Mouse (Mus musculus): ENCODE measurements at regions not wholly inside any gene's neighbourhood (a gene's known extent, or its start where the extent isn't known, plus 50 kb on each side); places are given as distances from the start of the nearest gene placed in this dataset.

- Histone ChIP-seq H3K4me2 (no peak overlapping the region), H3K4me1 (ENCODE audit: control insufficient read depth, insufficient read depth, low read length) (peaks cover 18% of the 10 kb centered on the region), H3K4me3 (ENCODE audit: low read depth, low read length) (no peak overlapping the region), H3K9ac (ENCODE audit: low read length) (no peak overlapping the region), H3K36me3 (ENCODE audit: control insufficient read depth, insufficient read depth, low read length) (no peaks in the 10 kb centered on the region), H3K27me3 (ENCODE audit: control insufficient read depth, insufficient read depth, low read length) (no peaks in the 10 kb centered on the region; the same call in 1 of the 2 replicates), H3K9me3 (ENCODE audit: control insufficient read depth, low read length) (no peaks in the 10 kb centered on the region), H3K27ac (ENCODE audit: low read depth, low read length) (no peak overlapping the region)
- ATAC-seq (ENCODE audit: low FRiP score) (peak; percentile 82), DNase-seq (ENCODE audit: low spot score, missing footprints) (peak; percentile 100)
- 4% methylated on average over 9 of the region's 9 CpGs for WGBS
These were observed 195.0 kb upstream of the Spdye4c start for GRCm38 (mm10) chr2:128396008-128396346.

- H3K36me3 ChIP-seq (ENCODE audit: control insufficient read depth, insufficient read depth, low read length): no peaks in the 10 kb centered on the region
- whole genome bisulfite sequencing: 79% methylated on average over 8 of the region's 8 CpGs
- no peak overlapping the region for H3K4me2 ChIP-seq
- H3K27ac ChIP-seq (ENCODE audit: low read depth, low read length): no peak overlapping the region
- H3K27me3 ChIP-seq (ENCODE audit: control insufficient read depth, insufficient read depth, low read length): no peaks in the 10 kb centered on the region
- no peaks in the 10 kb centered on the region for H3K9me3 ChIP-seq (ENCODE audit: control insufficient read depth, low read length)
- peaks cover 6% of the 10 kb centered on the region for H3K4me1 ChIP-seq (ENCODE audit: control insufficient read depth, insufficient read depth, low read length)
- no peak overlapping the region for H3K9ac ChIP-seq (ENCODE audit: low read length)
- ATAC-seq (ENCODE audit: low FRiP score): no peak
- no peak for DNase-seq (ENCODE audit: low spot score, missing footprints)
- H3K4me3 ChIP-seq (ENCODE audit: low read depth, low read length): no peak overlapping the region
These were observed 189.7 kb upstream of the Spdye4c start for GRCm38 (mm10) chr2:128401359-128401758.

GRCm38 (mm10) chr2:128403143-128403935 is 187.7 kb upstream of the Spdye4c start:
- Histone ChIP-seq H3K4me1 (ENCODE audit: control insufficient read depth, insufficient read depth, low read length) (peaks cover 6% of the 10 kb centered on the region), H3K27me3 (ENCODE audit: control insufficient read depth, insufficient read depth, low read length) (no peaks in the 10 kb centered on the region), H3K36me3 (ENCODE audit: control insufficient read depth, insufficient read depth, low read length) (no peaks in the 10 kb centered on the region), H3K27ac (ENCODE audit: low read depth, low read length) (no peak overlapping the region), H3K4me3 (ENCODE audit: low read depth, low read length) (no peak overlapping the region), H3K9ac (ENCODE audit: low read length) (no peak overlapping the region), H3K4me2 (no peak overlapping the region), H3K9me3 (ENCODE audit: control insufficient read depth, low read length) (no peaks in the 10 kb centered on the region)
- DNase-seq (ENCODE audit: low spot score, missing footprints): no peak
- ATAC-seq (ENCODE audit: low FRiP score): no peak
- WGBS: 40% methylated on average over 11 of the region's 11 CpGs

GRCm38 (mm10) chr2:128404405-128404804 is 186.6 kb upstream of the Spdye4c start:
- Histone ChIP-seq H3K36me3 (ENCODE audit: control insufficient read depth, insufficient read depth, low read length) (no peaks in the 10 kb centered on the region), H3K4me2 (no peak overlapping the region), H3K4me1 (ENCODE audit: control insufficient read depth, insufficient read depth, low read length) (peaks cover 6% of the 10 kb centered on the region), H3K4me3 (ENCODE audit: low read depth, low read length) (no peak overlapping the region), H3K27ac (ENCODE audit: low read depth, low read length) (no peak overlapping the region), H3K9me3 (ENCODE audit: control insufficient read depth, low read length) (no peaks in the 10 kb centered on the region), H3K9ac (ENCODE audit: low read length) (no peak overlapping the region), H3K27me3 (ENCODE audit: control insufficient read depth, insufficient read depth, low read length) (no peaks in the 10 kb centered on the region)
- ATAC-seq (ENCODE audit: low FRiP score) (no peak), DNase-seq (ENCODE audit: low spot score, missing footprints) (no peak)
- WGBS: 88% methylated on average over 3 of the region's 3 CpGs

GRCm38 (mm10) chr2:128407076-128407475 is 183.9 kb upstream of the Spdye4c start:
- ATAC-seq (ENCODE audit: low FRiP score): no peak
- no peaks in the 10 kb centered on the region for H3K27me3 ChIP-seq (ENCODE audit: control insufficient read depth, insufficient read depth, low read length)
- H3K4me3 ChIP-seq (ENCODE audit: low read depth, low read length): no peak overlapping the region
- no peak for DNase-seq (ENCODE audit: low spot score, missing footprints)
- H3K36me3 ChIP-seq (ENCODE audit: control insufficient read depth, insufficient read depth, low read length): no peaks in the 10 kb centered on the region
- H3K4me1 ChIP-seq (ENCODE audit: control insufficient read depth, insufficient read depth, low read length): peaks cover 6% of the 10 kb centered on the region
- H3K4me2 ChIP-seq: no peak overlapping the region
- H3K27ac ChIP-seq (ENCODE audit: low read depth, low read length): no peak overlapping the region
- 80% methylated on average over 7 of the region's 7 CpGs for WGBS
- H3K9ac ChIP-seq (ENCODE audit: low read length): no peak overlapping the region
- no peaks in the 10 kb centered on the region for H3K9me3 ChIP-seq (ENCODE audit: control insufficient read depth, low read length)

GRCm38 (mm10) chr2:128408718-128409117 is 182.3 kb upstream of the Spdye4c start:
- peaks cover under 1% of the 10 kb centered on the region; the same call in 1 of the 2 replicates for H3K4me1 ChIP-seq (ENCODE audit: control insufficient read depth, insufficient read depth, low read length)
- no peaks in the 10 kb centered on the region for H3K27me3 ChIP-seq (ENCODE audit: control insufficient read depth, insufficient read depth, low read length)
- H3K4me3 ChIP-seq (ENCODE audit: low read depth, low read length): no peak overlapping the region
- H3K4me2 ChIP-seq: no peak overlapping the region
- H3K9me3 ChIP-seq (ENCODE audit: control insufficient read depth, low read length): no peaks in the 10 kb centered on the region
- H3K9ac ChIP-seq (ENCODE audit: low read length): no peak overlapping the region
- H3K27ac ChIP-seq (ENCODE audit: low read depth, low read length): no peak overlapping the region
- ATAC-seq (ENCODE audit: low FRiP score): no peak
- DNase-seq (ENCODE audit: low spot score, missing footprints): no peak
- H3K36me3 ChIP-seq (ENCODE audit: control insufficient read depth, insufficient read depth, low read length): no peaks in the 10 kb centered on the region
- WGBS: 33% methylated on average over 6 of the region's 6 CpGs

- DNase-seq (ENCODE audit: low spot score, missing footprints) (peak; percentile 92), ATAC-seq (ENCODE audit: low FRiP score) (no peak)
- Histone ChIP-seq H3K9me3 (ENCODE audit: control insufficient read depth, low read length) (no peaks in the 10 kb centered on the region), H3K4me3 (ENCODE audit: low read depth, low read length) (no peak overlapping the region), H3K27me3 (ENCODE audit: control insufficient read depth, insufficient read depth, low read length) (no peaks in the 10 kb centered on the region), H3K36me3 (ENCODE audit: control insufficient read depth, insufficient read depth, low read length) (no peaks in the 10 kb centered on the region), H3K9ac (ENCODE audit: low read length) (no peak overlapping the region), H3K4me1 (ENCODE audit: control insufficient read depth, insufficient read depth, low read length) (no peaks in the 10 kb centered on the region), H3K4me2 (no peak overlapping the region), H3K27ac (ENCODE audit: low read depth, low read length) (no peak overlapping the region)
- WGBS: 19% methylated on average over 10 of the region's 10 CpGs
These were observed 178.7 kb upstream of the Spdye4c start for GRCm38 (mm10) chr2:128412352-128412751.

- no peaks in the 10 kb centered on the region for H3K36me3 ChIP-seq (ENCODE audit: control insufficient read depth, insufficient read depth, low read length)
- no peaks in the 10 kb centered on the region for H3K9me3 ChIP-seq (ENCODE audit: control insufficient read depth, low read length)
- H3K4me1 ChIP-seq (ENCODE audit: control insufficient read depth, insufficient read depth, low read length): no peaks in the 10 kb centered on the region
- 63% methylated on average over 10 of the region's 10 CpGs for WGBS
- no peak for DNase-seq (ENCODE audit: low spot score, missing footprints)
- no peaks in the 10 kb centered on the region for H3K27me3 ChIP-seq (ENCODE audit: control insufficient read depth, insufficient read depth, low read length)
- H3K9ac ChIP-seq (ENCODE audit: low read length): no peak overlapping the region
- H3K27ac ChIP-seq (ENCODE audit: low read depth, low read length): no peak overlapping the region
- no peak overlapping the region for H3K4me2 ChIP-seq
- H3K4me3 ChIP-seq (ENCODE audit: low read depth, low read length): no peak overlapping the region
- ATAC-seq (ENCODE audit: low FRiP score): no peak
These were observed 178.0 kb upstream of the Spdye4c start for GRCm38 (mm10) chr2:128412974-128413373.

- WGBS: 87% methylated on average over 17 of the region's 17 CpGs
- Histone ChIP-seq H3K27me3 (ENCODE audit: control insufficient read depth, insufficient read depth, low read length) (no peaks in the 10 kb centered on the region), H3K4me2 (no peak overlapping the region), H3K27ac (ENCODE audit: low read depth, low read length) (no peak overlapping the region), H3K4me1 (ENCODE audit: control insufficient read depth, insufficient read depth, low read length) (no peaks in the 10 kb centered on the region), H3K9ac (ENCODE audit: low read length) (no peak overlapping the region), H3K4me3 (ENCODE audit: low read depth, low read length) (no peak overlapping the region), H3K36me3 (ENCODE audit: control insufficient read depth, insufficient read depth, low read length) (no peaks in the 10 kb centered on the region), H3K9me3 (ENCODE audit: control insufficient read depth, low read length) (no peaks in the 10 kb centered on the region)
- ATAC-seq (ENCODE audit: low FRiP score): no peak
- no peak for DNase-seq (ENCODE audit: low spot score, missing footprints)
These were observed 176.3 kb upstream of the Spdye4c start for GRCm38 (mm10) chr2:128414588-128415240.
